Mouse (Mus musculus): Measurements from ENCODE around the gene Atp8b2.

The Atp8b2 gene

DNA sequence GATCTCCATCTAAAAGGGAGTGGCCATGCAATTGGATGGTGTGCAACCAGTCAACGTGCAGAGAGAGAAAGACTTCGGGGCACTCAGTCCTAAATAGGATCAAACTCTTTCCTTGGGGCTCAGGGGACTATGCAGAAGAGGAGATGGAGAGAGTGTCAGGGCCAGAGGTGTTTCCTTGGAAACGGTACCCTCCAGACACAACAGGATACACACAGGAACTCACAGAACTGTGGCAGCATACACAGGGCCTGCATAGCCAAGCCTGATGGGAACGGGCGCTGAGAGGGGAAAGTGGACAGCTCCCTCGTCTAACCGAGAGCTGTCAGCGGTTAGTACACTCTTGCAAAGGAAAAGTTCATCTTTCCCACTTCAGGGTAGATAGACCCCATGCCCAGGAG is 63.8 kb downstream of the Atp8b2 start:
- DNase-seq (ENCODE audit: low read depth, low spot score) = no peak

DNA sequence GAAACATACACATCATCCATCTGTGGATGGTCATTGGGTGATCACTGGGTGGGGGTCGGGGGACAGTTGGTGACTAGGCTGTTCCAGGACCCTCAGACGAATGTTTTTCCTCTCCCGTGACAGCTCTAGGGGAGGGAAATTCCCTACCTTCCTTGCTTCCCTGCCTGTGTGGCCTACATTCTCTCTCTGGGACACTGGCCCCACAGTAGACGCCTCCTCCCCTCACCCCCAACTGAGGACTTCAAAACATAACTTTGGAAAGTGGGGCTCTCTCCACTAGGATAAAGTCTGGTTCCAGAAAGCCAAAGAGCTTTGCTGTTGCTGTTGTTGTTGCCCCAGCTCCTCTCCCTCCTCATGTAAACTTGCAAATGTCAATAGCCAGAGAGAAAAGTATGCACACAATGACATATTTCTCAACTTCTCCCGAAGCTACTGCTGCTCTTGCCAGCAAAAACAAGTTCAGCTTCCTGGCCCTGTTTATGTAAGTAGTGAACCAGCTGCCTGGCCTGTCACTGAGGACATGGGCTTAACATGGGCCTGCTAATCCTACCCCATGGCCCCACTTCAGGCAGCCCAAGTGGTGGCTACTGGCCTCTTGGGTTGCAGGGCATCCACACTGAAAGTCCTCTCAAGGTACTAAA is 64.3 kb downstream of the Atp8b2 start:
- no peak for DNase-seq (ENCODE audit: low read depth, low spot score)

- DNase-seq (ENCODE audit: low read depth, low spot score) = no peak
These were observed 65.3 kb downstream of the Atp8b2 start for GRCm38 (mm10) chr3:89898011-89898410.

DNA sequence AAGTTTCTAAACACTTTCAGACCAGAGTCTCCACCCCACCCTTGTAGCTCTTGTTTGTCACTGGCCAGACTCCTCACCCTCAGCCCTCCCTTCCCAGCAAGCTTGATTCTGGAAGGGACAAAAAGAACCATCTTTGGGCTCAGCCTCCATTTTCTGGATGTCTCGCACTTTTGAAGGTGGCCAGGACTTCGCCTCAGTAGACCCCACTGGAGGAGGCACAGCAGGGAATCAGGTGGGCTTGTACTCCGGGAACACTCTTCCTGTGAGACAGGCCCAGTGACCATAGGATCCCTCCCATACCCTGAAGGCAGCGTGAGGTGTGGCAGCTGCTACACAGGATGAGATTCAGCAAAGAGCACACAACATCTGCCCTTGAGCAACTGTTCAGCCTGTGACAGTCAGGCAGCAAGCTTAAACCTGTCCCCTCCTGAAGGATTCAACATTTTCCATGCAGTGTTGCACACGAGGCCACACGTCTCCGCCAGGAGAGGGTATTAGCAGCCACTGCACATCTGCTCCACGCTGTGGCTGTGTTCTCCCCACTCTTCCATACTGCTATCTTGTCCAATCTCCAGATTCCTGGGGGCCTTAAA is 66.0 kb downstream of the Atp8b2 start:
- no peak for DNase-seq (ENCODE audit: low read depth, low spot score)

GRCm38 (mm10) chr3:89896571-89896970 is 66.7 kb downstream of the Atp8b2 start:
- no peak for DNase-seq (ENCODE audit: low read depth, low spot score)

GRCm38 (mm10) chr3:89892517-89893106 is 70.7 kb downstream of the Atp8b2 start:
- no peak for DNase-seq (ENCODE audit: low read depth, low spot score)

DNA sequence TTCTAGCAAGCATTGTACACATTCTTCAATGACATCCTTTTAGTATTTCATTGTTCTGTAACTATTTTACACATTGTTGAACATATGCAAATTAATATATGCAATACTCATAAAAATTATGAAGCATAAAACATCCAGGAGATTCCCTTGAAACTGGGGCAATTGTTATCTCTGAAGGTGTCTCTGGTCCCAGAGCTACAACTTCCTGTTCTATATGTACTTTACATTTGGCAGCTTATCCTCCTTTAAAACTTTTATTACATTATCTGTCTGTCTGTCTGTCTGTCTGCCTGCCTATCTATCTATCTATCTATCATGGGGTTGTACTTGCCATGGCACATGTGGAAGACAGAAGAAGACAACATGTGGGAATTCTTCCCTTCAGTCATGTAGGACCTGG is 71.6 kb downstream of the Atp8b2 start:
- no peak for DNase-seq (ENCODE audit: low read depth, low spot score)

- DNase-seq (ENCODE audit: low read depth, low spot score) = no peak
These were observed 73.4 kb downstream of the Atp8b2 start for GRCm38 (mm10) chr3:89889841-89890430.
